Mouse (Mus musculus): ENCODE data around the gene Plekha1.
A peak's percentile ranks its signal among the peaks of the same experiment; 100 is the strongest.

Gene Plekha1

DNA sequence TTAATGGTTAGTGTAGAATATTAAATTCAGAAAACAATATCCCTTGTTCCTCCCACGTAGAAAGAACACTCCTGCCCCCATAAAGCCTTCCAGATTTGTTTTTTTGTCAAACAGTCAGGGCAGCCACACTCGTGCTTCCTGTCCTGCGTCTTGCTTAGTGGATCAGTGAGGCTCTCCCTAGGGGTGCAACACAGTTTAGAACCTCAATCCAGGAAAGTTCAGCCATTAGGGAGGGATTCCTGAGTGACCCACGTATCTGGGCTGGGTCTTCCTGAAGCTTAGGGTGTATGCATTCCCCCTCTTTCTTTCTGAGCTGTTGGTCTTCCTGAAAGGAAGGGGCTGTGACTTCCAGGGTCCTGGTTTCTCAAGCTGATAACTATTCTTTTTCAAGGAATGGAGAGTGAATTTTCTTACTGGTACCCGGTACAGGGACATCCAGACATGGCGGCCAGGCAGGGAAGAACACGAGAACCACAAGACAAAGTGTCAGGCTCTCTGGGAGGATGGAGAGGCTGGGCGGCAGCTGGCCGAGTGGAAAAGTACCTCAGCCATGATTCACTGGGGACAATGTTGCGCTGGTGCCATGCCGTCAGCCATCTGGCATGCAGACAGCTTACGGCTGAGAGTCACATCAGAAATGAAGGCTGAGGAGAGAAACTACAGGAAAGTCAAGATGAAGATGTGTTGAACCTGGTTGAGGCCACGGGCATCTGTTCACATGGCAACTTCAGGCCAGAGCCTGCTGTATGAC, 57.6 kb downstream of the Plekha1 start:
- no peak for DNase-seq

DNA sequence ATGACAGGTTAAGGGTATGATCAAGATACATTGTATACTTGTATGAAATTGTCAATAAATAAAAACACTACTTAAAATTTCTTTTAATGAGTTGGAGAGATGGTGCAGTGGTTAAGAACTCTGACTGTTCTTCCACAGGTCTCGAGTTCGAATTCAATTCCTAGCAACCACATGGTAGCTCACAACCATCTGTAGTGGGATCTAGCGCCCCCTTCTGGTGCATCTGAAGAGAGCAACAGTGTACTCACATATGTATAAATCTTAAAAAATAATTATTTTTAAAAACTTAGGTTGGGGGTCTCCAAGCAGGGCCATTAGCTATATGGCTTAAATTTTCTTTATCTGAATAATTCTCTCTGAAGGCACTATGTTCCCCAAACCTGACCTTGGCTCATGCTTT, 64.8 kb downstream of the Plekha1 start:
- DNase-seq: no peak

DNA sequence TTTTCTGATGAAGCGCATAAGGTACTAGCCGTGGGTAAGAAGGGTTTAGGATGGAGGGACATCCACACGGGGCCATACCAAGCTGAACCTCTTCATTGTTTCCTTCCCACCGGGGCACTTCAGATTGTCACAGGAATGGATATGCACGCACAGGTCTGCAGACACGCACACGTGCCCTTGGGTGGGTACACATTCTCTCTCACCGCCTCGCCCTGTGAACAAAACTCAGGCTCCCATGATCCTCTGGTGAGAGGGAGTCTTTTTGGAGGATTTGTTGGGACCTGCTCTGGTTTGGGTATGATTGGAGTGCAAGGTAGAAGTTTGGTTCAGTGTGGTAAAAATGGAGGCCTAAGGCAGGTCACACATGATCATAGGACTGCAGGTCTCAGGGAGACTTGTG, 67.4 kb downstream of the Plekha1 start:
- DNase-seq: no peak

DNA sequence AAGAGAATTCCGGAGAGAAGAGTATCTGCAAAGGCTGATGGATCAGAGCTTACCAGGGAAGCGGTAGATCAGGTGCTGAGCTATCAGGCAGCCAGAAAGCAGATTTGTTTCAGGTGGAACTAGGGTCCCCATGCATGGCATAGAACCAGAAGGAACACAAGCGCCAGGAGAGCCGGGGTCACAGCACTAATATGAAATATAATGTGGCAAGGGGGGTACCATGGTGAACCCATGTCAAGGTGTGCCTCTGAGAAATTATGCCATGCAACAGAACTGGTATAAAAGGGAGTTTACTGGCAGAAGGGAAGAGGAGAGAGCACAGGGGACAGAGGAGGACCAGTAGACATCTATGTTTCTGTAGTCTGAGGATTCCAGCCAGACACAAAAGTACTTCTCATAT, 69.1 kb downstream of the Plekha1 start:
- no peak for DNase-seq

DNA sequence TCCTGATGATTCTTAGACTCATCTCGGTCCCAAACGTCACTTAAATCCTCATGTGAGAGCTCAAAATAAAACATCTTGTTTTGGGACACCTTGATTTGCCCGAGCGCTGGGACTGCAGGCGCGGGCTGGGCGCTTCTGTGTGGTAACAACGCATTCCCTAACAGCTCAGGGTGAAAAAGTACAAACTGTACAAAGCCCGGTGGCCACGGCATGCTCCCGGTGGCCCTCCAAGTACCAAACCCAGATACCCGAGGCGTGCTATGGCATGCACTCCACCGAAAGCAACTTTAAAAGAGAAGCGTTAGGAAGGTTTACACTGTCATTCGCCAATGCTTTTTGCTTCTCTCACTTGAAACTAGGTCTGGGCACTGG, 69.9 kb downstream of the Plekha1 start:
- DNase-seq: no peak

DNA sequence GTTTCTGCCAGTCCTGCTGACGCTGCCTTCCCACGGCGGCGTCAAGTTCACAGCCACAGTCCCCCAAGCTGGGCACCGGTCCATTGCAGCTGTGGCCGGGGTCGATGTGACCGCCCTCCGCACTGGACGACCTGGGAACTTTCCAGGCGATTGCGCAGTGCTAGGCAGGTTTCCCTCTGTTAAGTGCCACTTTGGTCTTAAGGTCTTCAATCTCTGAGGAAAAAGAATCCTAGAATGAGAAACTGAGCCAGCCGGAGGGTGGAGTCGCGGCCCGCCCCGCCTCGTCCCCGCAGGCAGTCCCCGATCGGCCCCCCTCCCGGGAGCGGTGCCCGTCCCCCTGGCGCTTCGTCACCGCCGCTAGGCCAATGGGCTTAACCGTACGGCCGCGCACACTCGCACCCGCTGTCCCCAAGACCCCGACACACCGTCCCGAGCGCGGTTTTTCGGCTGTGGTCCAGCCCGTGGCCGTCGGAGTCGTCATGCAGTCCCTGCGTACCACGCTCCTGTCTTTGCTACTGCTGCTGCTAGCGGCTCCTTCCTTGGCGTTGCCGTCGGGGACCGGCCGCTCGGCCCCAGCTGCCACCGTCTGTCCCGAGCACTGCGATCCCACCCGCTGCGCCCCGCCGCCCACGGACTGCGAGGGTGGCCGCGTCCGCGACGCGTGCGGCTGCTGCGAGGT, 70.4 kb downstream of the Plekha1 start, which contains the start of gene Htra1:
Htra1 (plus strand) TSS at position 319 of the 679 bp plus-strand sequence.
- DNase-seq: peak; percentile 80

DNA sequence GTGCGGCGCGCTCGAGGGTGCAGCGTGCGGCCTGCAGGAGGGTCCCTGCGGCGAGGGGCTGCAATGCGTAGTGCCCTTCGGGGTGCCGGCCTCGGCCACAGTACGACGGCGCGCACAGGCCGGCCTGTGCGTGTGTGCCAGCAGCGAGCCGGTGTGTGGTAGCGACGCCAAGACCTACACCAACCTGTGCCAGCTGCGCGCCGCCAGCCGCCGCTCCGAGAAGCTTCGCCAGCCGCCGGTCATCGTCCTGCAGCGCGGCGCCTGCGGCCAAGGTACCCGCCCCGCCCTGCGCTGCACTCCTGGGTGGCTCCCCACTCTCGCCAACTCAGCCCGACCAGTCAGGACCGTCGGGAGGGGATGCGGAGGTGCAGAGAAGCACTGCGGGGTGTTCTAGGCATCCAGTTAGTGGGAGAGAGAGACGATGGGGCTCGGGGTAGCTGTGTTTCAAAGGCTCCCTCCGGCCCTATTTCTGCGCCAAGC, 71.0 kb downstream of the Plekha1 start:
- peak; percentile 67 for DNase-seq

DNA sequence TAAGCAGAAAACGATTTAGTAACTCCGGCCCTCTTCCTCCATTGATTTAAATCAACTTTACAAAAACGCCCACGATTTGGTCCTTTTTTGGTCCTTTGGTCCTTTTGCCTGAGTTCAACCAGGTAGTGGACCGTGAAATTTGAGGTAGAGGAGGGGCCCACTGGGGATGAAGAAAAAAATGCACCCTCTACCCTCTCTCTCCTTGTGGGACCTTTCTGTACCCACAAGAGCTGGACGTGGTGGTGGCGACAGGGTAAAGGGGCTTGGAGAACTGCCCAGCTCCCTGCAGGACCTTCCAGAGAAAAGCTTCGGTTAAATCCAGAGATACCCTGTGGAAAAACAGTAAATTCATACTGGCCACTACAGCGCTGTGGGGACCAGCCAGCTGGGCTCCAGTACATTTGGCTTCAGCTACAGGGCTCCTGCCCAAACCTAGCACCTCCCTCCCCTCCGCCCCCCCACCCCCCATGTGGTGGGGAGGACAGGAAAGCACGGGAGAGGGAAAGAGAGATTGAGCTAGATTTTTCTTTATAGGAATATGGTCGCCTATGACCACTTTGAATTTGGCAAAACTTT, 71.8 kb downstream of the Plekha1 start:
- DNase-seq: peak; percentile 61

DNA sequence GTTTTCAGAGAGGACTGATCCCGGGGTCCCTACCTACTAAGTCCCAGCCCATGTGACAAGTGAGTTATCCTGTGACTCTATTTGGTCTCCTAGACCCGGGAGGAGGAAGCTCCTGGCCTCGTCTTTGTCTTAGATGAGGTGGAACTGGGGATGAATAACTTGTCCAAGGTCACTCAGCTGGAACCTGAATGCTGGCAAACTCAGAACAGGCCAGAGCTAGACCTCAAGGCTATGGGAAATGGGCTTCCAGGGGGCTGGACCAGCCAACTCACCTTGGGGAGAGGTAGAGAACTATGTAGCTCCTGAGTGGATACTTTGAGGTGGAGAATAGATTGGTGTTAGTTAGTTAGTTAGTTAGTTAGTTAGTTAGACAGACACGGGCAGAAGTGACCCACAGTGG, 72.4 kb downstream of the Plekha1 start:
- DNase-seq: peak; percentile 57

DNA sequence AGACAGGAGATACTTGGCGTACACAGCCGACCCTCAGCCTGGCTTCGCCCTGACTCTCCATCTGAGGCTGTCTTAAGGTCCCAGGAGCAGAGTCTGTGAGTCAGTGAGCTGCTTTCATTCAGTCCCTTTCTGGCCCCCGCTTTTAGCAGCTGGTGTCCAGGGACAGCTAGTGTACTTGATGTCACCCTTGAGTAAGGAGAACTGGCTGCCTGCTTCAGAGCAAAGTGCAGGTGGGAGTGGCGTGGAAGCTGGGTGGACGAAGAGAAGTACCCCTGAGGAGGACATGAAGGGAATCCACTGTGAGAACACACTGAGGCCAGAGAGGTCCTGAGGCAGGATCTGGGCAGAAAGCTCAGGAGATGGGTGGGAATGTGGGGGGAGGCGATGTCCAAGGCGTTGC, 73.3 kb downstream of the Plekha1 start:
- DNase-seq: peak; percentile 53

DNA sequence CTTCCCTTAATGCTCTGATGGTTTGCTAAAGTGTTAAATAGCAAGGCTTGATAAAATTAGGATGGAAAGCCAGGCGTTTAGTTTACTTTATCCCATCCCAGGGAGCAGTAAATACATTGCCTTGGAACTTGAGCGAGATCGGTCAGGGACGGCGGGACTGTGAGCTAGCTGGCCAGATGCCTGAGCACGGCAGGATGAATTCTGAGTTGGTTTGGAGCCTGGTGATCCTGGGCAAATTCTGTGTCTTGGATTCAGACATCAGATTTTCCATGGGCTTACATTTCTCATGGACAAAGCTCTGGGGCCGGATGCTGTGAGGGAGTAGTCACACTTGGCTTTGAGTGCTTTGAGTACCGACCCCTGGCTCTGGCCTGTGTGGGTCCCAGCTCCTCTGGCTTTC, 75.2 kb downstream of the Plekha1 start:
- peak; percentile 4 for DNase-seq

DNA sequence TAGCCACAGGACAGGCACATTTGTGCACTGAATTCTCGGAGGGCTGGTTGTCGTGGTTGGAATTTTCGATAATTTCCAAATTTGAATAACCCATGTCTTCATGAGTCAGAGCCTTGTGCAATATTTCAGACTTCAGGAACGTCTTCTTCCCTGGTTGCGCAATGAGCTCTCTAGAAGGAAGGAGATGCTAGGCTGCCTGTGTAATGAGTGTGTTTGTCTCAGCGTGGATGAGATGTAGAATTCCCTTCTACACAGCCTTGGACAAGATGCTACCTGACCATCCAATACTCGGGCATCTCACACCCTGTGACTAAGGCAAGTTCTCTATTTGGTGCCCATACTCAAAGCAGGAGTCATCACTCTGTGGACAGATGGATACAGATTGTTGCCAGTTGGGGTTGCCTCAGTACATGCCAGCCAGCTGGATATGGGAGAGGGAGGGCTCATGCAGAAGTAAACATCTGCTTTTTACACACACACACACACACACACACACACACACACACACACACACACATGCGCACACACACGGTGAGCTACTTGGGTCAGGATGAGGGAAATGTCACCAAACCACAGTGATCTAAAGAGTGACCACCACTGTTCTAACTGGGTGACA, 77.8 kb downstream of the Plekha1 start:
- no peak for DNase-seq

DNA sequence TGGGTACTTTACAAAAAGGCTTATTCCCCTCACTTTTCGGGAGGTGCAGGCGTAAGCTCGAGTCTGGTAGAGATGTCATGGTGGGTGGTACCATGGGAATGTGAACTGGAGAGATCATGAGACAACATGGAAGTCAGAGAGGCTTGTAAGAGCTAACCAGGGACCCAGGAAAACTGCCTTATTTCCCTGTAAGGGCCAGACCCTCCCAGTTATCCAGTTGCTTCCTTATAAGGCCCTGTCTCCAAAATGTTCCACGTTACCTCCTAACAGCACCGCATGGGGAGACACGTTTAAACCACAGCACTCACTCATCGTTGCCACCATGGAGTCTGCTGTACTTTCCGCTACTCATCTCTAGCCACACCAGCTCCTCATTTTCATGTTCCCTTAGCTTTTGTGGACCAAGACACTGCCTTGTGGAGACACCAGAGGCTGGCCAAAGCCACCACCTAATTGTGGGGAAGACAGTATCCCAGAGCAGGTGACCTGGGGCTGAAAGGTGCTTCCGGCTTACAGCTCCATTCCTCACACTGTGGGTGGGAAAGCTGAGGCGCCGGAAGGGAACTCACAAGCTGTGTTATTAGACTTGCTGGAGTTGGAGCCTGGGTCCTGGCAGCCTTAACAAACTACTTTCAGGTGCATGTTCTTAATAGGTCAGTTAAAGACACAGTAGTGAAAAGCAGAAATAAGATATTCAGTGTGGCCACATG, 79.4 kb downstream of the Plekha1 start:
- no peak for DNase-seq

DNA sequence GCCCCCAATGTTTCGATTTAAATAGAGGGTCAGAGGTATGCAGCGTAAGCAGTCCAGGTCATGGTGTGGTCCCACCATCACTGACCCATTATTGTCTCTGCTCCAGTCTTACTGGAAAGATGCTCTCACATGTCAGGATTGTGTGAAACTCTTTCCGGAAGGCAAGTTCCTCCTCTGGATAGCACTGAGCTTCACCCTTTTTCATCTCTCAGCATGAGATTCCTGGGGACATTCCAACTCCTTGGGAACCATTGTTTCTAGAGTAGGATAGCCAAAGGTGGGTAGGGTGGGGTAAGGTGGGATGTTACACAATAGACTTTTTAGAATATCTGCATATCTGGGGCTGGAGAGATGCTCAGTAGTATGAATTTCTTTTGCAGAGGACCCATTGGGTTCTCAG, 80.2 kb downstream of the Plekha1 start:
- no peak for DNase-seq

DNA sequence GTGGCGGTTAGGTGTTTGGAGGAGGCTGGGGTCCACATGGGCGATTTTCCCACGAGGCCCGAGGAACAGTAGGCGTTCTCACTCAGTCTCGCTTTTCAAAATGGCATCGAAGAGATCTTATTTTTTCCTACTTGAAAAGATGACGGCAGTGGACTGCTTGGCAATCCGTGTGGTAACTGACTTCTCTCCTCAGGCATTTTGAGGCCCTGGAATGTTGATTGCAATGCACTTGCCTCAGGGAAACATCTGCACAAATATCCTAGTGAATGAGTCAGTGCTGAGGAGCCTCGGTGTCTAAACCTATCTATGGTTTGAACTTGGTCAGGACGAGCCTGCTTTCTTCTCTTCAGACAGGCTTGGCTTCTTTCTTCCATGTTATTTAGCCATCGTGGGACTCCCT, 80.7 kb downstream of the Plekha1 start:
- DNase-seq: no peak

DNA sequence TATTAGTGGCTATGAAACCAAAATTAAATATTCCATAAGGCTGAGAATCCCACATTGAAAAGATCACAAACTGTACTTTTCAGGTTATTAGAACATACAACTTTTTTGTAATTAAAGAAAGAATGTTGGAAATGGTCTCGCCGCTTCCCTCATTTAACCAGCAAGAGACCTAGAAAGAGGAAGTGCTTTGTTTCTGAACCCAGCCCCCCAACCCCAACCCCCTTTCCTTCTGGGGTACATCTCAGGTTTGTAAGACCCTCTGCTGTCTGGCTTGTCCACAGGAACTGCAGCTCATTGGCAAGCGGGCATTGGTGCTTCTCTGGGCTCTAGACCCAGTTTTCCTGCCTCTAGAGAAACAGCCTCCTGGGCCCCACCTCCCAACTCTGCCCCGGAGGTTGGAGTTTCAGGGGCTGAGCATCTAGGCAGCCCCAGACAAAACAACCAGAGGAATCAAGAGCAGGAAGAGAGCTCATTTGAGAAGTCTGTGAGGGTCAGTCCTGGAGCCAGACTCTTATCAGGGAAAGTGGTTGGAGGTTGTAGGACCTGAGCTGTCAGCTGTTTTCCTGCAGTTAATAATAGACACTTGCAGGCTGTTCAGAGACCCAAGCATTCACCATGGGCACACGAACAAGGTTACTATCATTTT, 83.1 kb downstream of the Plekha1 start:
- no peak for DNase-seq

DNA sequence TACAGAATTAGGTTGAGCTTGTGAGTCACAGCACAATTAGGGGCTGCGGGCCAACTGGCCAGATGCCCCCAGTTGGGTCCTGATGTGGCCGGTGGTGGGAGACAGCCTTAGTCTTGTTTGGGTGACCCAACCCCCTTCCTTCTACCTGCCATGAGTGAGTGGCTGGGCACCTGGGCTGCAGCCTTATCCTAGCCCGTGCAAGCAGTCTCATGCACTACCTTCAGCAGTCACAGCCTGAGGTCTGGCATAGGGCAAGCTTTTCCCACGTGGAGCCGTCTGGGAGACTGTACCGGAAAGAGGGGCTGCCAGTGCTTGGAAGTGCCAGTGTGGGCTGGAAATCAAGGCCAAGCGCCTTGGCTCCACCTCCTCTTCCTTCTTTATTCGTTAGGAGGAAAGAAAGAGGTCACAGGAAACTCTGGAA, 83.8 kb downstream of the Plekha1 start:
- peak; percentile 68 for DNase-seq

DNA sequence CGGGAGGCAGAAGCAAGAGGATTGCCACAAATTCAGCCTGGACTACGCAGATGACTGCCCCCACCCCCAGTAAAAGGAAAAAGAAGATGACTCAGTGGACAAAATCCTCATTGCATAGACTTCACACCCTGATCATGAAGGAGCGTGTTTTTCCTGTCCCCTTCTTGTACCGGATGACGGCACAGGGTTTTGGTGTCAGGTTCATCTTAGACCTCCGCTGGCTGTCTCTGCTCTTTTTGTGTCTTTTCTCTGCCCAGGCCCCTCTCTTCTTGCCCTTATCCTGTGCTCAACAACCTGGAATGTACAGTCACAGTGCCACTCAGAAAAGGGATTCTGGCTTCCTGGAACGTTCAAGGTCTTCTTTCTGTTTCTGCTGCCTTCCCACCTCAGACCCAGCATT, 84.9 kb downstream of the Plekha1 start:
- DNase-seq: no peak

DNA sequence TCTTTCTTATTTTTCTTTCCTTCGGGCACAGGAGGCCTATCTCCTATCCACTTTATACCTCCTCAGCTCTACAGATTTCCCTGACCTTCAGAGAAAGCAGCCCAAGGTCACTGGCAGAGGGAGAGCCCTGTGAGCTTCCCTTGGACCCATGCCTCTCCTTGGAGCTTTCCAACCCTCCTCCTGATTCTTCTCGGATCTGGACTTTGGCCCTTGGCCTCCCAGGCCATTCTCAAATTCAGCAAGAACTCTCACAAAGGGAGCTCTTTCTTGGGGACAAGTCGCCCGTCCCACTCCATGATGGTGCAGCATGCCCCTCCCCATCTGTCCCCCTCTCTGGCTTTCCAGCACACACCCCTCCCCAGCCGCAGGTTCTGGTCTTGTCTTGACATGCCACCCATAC, 85.4 kb downstream of the Plekha1 start:
- DNase-seq: peak; percentile 86

DNA sequence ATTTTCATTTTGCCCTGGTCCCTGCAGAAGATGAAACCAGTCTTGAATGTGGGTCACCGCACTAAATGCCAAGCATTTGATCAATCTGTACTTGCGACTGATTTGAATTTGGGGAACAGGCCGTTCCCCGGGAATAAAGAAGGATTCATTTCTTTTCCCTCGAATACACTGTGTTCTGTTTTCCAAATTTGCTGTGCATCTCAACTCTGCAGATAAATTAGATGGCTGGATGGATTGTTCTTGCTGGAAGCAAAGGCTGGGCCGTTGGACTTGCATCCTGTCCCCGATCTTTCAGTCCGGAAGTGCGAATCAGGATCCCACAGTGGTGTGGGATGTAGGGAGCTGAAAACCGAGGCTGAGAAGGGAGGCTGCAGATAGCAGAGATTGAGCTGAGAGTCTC, 87.8 kb downstream of the Plekha1 start:
- DNase-seq: no peak

DNA sequence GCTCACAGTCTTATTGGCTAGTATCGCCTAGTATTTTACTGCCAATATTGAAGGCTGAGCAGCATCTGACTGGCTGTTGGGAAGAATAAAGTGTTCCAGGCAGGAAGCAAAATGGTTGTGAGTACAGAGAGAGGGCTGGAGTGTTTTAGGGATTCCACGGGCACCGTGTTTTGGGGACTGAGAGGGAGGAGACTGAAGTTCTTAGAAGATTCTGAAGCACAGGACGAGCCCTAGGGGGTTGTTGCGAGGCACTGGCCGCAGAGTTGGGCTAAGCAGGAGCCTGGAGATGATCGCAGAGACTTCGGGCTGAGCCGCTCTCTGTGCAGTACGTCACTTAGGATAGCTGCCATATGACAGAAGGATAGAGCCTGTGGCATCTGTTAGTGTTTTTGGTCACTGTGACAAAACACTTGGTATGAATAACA, 88.6 kb downstream of the Plekha1 start:
- no peak for DNase-seq

DNA sequence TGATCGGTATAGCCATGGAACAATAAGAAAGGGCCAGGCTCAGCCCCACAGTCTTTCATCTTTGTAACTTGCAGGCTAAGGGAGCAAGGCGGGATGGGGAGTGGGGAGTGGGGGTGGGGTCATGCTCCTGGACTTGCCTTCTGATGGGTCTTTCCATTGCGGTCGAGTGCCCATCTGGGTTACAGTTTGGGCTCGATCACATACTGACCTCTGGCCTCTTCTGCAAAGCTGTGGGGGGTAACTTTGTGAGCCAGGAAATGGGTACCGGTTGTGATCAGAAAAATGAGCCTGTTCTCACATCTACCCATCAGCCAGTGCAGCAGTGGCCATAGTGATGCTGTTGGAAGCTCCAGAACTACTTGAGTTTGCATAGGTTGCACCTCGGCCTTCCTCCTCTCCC, 93.0 kb downstream of the Plekha1 start:
- DNase-seq: peak; percentile 79
